In genomic region chr16:97002837-97003236, GRCm38 (mm10) we compare ENCODE assay signal across 19 mouse cellular contexts.
DNase-seq lines count a peak whose midpoint lies in the region; ATAC-seq and TF ChIP-seq lines count a peak whose summit lies in the region.
"Had no signal": no experiment of that assay in that cellular context is flagged by ENCODE, and none has a peak within 500 bp of the region (broad histone marks: within the 10 kb centered on the region; RNA-seq: fewer than 3 reads in every experiment).

No protein-coding gene starts in this region.

- no peak for TF ChIP-seq POLR2A in brain, embryonic 14.5 days (IDR thresholded peaks at IDR 0.05; ENCODE audit: borderline replicate concordance, extremely low read depth, insufficient read depth, insufficient read length, poor library complexity, severe bottlenecking)

- no peaks in the 10 kb centered on the region for H3K36me3 ChIP-seq in hindbrain, embryonic 14.5 days (replicated peaks; ENCODE audit: control insufficient read depth, insufficient read depth)
- H3K36me3 ChIP-seq in hindbrain, embryonic 11.5 days (ENCODE audit: control insufficient read depth, insufficient read depth, low read length): no peaks in the 10 kb centered on the region
- no peaks in the 10 kb centered on the region for H3K36me3 ChIP-seq in midbrain, embryonic 14.5 days (ENCODE audit: control insufficient read depth, insufficient read depth, low read length)
- H3K36me3 ChIP-seq: heart, embryonic 10.5 days had no signal

- WGBS in hindbrain, embryonic 14.5 days: 31% methylated on average over 2 of the region's 2 CpGs
- WGBS in hindbrain, embryonic 11.5 days: 61% methylated on average over 2 of the region's 2 CpGs
- WGBS in midbrain, embryonic 14.5 days: 26% methylated on average over 2 of the region's 2 CpGs

- DNase-seq in adrenal gland, adult 2 months: peak; percentile 22
- DNase-seq in adrenal gland, postnatal 25 days: no peak
- DNase-seq in hindbrain, embryonic 14.5 days (ENCODE audit: low spot score): no peak
- no peak for DNase-seq in hindbrain, embryonic 11.5 days (ENCODE audit: low spot score)
- DNase-seq in brain, embryonic 14.5 days (ENCODE audit: low read depth): peak; percentile 89
- DNase-seq in midbrain, embryonic 14.5 days: peak; percentile 65
- no peak for DNase-seq in embryo, embryonic 10.5 days (ENCODE audit: low spot score)
- DNase-seq: adrenal gland, adult 8-10 months; cerebellum, adult 11-12 months; embryo, embryonic 11 days; gastrocnemius, postnatal 25 days; heart, postnatal 10 days; kidney, adult 8-10 months; kidney, postnatal 25 days; lung, adult 18-20 months; lung, postnatal 14 days had no signal

- H3K27me3 ChIP-seq in hindbrain, embryonic 14.5 days (ENCODE audit: control insufficient read depth, insufficient read depth, low read length): no peaks in the 10 kb centered on the region
- H3K27me3 ChIP-seq in hindbrain, embryonic 11.5 days (ENCODE audit: control insufficient read depth, insufficient read depth, low read length): no peaks in the 10 kb centered on the region
- H3K27me3 ChIP-seq in midbrain, embryonic 14.5 days (ENCODE audit: control insufficient read depth, insufficient read depth, low read length): no peaks in the 10 kb centered on the region

- TF ChIP-seq CTCF in brain, embryonic 14.5 days (IDR thresholded peaks at IDR 0.05; ENCODE audit: borderline replicate concordance, extremely low read depth, insufficient read depth, insufficient read length): no peak

- H3K4me2 ChIP-seq in hindbrain, embryonic 14.5 days (replicated peaks): no peak overlapping the region
- H3K4me2 ChIP-seq in hindbrain, embryonic 11.5 days (replicated peaks; ENCODE audit: low read depth, low read length): no peak overlapping the region
- no peak overlapping the region for H3K4me2 ChIP-seq in midbrain, embryonic 14.5 days (ENCODE audit: low read length)
- H3K4me2 ChIP-seq: liver, embryonic 11.5 days had no signal

- peaks cover 35% of the 10 kb centered on the region for H3K4me1 ChIP-seq in hindbrain, embryonic 14.5 days (replicated peaks; ENCODE audit: control insufficient read depth, insufficient read depth, low read length)
- no peaks in the 10 kb centered on the region for H3K4me1 ChIP-seq in hindbrain, embryonic 11.5 days (replicated peaks; ENCODE audit: control insufficient read depth, insufficient read depth, low read length)
- peaks cover 58% of the 10 kb centered on the region for H3K4me1 ChIP-seq in midbrain, embryonic 14.5 days (ENCODE audit: control insufficient read depth, insufficient read depth, low read length)

- H3K9me3 ChIP-seq in hindbrain, embryonic 14.5 days (ENCODE audit: control insufficient read depth, low read length): no peaks in the 10 kb centered on the region
- H3K9me3 ChIP-seq in hindbrain, embryonic 11.5 days (ENCODE audit: control insufficient read depth, low read length): no peaks in the 10 kb centered on the region
- H3K9me3 ChIP-seq in midbrain, embryonic 14.5 days (ENCODE audit: control insufficient read depth, low read length): no peaks in the 10 kb centered on the region
- H3K9me3 ChIP-seq: heart, embryonic 10.5 days had no signal

- peak overlapping the region; percentile 69 for H3K27ac ChIP-seq in hindbrain, embryonic 14.5 days
- H3K27ac ChIP-seq in hindbrain, embryonic 11.5 days (ENCODE audit: low read depth, low read length): no peak overlapping the region
- peak overlapping the region; percentile 84 for H3K27ac ChIP-seq in midbrain, embryonic 14.5 days (replicated peaks; ENCODE audit: low read depth, low read length)
- H3K27ac ChIP-seq: heart, embryonic 10.5 days had no signal

- no peak overlapping the region for H3K9ac ChIP-seq in hindbrain, embryonic 14.5 days
- no peak overlapping the region for H3K9ac ChIP-seq in hindbrain, embryonic 11.5 days (ENCODE audit: low read depth, low read length)
- 0 out of 2 replicates have a peak overlapping the region, but pooled peaks have one; percentile 3 for H3K9ac ChIP-seq in midbrain, embryonic 14.5 days (replicated peaks; ENCODE audit: low read length)

- H3K4me3 ChIP-seq in hindbrain, embryonic 14.5 days (replicated peaks; ENCODE audit: low read length): no peak overlapping the region
- no peak overlapping the region for H3K4me3 ChIP-seq in hindbrain, embryonic 11.5 days (ENCODE audit: low read depth, low read length)
- H3K4me3 ChIP-seq in midbrain, embryonic 14.5 days (replicated peaks; ENCODE audit: low read depth, low read length): no peak overlapping the region
- H3K4me3 ChIP-seq: heart, embryonic 10.5 days had no signal

- no peak for ATAC-seq in hindbrain, embryonic 14.5 days (ENCODE audit: low FRiP score)
- no peak for ATAC-seq in hindbrain, embryonic 11.5 days (ENCODE audit: low FRiP score)
- peak; percentile 62 for ATAC-seq in midbrain, embryonic 14.5 days (ENCODE audit: low FRiP score, low TSS enrichment)
- ATAC-seq in megakaryocyte, adult 5-6 weeks (ENCODE audit: poor library complexity, severe bottlenecking): no peak

Comparison
In these comparisons a context has a peak if more than half of its experiments do, and no peak if none do; other contexts are left out.
1. DNase-seq: peak in adrenal gland, adult 2 months (single experiment), brain, embryonic 14.5 days (single experiment) and midbrain, embryonic 14.5 days (single experiment); none in adrenal gland, postnatal 25 days (single experiment), hindbrain, embryonic 14.5 days (single experiment), hindbrain, embryonic 11.5 days (single experiment) and embryo, embryonic 10.5 days (single experiment).